Mouse (Mus musculus) R1 (cell line): Measurements from ENCODE around the gene Mpv17l2.

Source experiments
- DNase-seq: peaks from one replicate; pipeline ENCODE4 v3.0.0-alpha.2; 2018; ENCODE audit warnings: low read depth, low spot score

Mpv17l2 gene

GRCm38 (mm10) chr8:70752000-70752764, 8.6 kb downstream of the Mpv17l2 start:
- peak; percentile 82 for DNase-seq

GRCm38 (mm10) chr8:70750128-70750680, 10.5 kb downstream of the Mpv17l2 start:
- DNase-seq: no peak

- DNase-seq: no peak
These were observed 11.6 kb downstream of the Mpv17l2 start for GRCm38 (mm10) chr8:70749097-70749674.

GRCm38 (mm10) chr8:70748246-70749096, 12.3 kb downstream of the Mpv17l2 start:
- DNase-seq: peak; percentile 46

DNA sequence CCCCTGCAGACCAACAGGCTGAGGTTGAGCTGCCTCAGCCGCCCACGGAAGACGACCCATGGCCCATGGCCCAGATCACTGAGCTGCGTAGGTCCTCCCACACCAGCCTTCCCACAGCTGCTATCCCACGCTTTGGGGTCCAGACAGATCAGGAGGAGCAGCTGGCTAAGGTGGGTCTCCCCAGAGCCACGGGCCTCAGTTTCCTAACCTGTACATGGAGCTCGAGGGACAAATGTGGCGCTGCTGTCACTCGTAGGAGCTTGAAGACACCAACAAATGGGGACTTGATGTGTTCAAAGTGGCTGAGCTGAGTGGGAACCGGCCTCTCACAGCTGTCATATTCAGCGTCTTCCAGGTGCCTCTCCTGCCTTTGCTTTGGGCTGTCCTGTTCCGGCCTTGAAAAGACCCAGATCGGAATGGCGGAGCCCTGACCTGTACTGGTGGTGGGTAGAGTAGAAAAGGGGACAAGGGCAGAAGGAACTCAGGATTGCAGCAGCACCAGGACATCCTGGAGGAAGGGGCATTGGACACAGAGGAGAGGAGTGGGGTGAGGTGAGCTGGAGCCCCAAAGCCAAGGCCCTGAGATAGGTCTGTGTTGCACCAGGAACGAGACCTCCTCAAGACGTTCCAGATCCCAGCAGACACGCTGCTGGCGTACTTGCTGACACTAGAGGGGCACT, 13.4 kb downstream of the Mpv17l2 start:
- no peak for DNase-seq

DNA sequence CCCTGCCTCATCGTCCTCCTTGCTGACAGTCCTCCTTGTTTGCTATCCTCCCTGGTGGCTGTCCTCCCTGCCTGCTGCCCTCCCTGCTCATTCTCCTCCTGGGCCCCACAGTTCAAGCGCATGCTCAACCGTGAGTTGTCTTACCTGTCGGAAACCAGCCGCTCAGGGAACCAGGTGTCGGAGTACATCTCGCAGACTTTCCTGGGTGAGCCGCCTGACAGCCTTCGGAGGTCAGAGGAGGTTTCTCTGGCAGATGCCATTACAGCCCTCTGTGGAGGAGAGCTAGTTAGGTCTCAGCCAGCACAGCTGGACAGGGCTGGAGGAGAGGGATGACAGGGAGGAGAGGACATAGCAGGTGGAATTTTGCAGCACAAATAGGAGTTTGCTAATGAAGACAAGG, 14.1 kb downstream of the Mpv17l2 start:
- no peak for DNase-seq

- no peak for DNase-seq
These were observed 15.0 kb downstream of the Mpv17l2 start for GRCm38 (mm10) chr8:70745691-70746220.

DNA sequence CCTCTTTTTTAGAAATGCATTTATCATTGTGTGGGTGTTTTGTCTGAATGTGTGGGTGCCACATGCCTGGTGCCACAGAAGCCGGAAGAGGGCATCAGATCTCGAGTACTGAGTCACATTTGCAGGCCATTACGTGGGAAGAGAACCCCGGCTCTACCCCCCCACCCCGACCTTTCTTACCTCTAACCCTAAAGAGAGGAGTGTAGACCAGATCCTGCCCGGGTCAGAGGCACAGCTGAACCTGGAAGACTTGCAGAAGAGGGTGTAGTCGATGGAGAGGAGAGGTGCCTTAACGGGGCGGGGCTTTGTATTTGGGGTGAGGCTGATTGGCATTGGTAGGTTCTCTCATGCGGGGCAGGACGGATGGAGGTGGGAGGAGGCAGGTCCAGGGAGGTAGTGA, 15.9 kb downstream of the Mpv17l2 start:
- no peak for DNase-seq

GRCm38 (mm10) chr8:70743656-70744590, 16.8 kb downstream of the Mpv17l2 start:
- peak; percentile 49 for DNase-seq

GRCm38 (mm10) chr8:70742981-70743655, 17.6 kb downstream of the Mpv17l2 start:
- peak; percentile 40 for DNase-seq

GRCm38 (mm10) chr8:70742176-70742575, 18.6 kb downstream of the Mpv17l2 start:
- no peak for DNase-seq

GRCm38 (mm10) chr8:70741661-70742060, 19.1 kb downstream of the Mpv17l2 start:
- DNase-seq: no peak

DNA sequence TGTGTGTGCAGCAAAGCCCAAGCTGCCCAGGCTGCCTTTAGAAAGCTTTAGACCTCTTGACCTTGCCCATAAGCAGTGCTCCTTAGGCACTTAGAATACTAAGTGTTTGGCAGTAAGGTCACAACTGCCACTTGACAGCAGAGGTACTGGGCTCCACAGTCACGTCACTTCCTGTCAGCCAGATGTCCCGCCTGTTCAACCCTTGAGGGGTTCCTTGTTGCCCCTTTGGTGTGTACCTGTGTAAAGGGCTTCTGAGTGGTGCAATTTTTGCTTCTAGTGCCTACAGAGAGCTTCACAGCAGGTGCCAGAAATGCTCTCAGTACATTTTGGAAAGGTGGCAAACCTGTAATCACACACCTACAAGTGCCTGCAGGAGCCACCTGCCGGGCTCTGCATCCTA, 22.5 kb downstream of the Mpv17l2 start:
- DNase-seq: no peak

GRCm38 (mm10) chr8:70737705-70738104, 23.0 kb downstream of the Mpv17l2 start:
- no peak for DNase-seq

DNA sequence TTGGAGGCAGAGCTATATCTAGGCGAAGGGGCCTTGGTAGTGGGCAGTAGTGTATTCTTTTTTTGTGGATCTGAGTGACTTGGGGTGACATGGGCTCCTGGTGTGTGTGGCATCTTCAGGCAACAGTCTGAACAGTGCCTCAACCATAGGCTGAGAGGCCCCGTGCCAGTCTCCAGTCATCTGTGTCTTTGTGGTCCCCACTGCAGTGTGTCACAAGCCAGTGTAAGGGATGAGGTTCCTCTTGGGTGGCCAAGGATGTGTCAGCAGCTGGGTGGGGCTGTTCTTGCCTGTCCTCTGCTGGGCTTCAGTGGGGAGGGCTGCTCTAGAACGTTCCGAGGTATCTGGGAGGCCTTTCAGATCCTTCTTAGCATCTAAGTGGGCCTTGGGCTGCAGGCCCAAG, 29.8 kb downstream of the Mpv17l2 start:
- DNase-seq: no peak

DNA sequence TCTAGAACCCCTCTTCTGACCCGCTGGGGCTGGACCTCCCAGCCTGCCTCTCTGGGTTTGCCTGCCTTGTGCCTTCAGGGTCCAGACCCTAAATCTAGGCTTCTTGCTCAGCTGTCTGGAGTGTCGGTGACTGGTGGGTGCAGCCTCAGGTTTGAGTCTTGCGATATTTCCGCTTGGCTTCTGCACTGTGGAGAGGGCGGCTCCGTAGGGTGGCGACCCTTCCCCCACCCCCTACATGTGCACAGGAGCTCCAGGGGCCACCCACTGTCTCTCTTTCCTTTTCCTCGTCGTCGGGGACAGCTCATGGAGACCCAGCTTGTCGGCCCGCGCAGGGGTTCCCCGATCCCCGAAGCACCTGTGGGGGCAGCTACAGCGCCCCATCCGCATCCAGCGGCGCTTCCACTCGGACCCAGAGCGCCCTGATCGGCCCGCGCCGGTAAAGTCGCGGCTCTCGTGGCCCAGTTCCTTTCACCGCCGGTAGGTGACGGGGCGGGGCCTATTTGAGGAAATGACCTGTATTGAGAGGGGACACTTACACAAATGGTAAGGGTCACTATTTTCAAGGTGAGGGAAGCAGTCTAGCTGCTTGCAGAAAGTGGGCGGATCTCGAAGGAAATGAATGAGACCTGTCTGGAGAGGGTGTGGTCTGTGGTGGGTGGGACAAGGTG, 30.8 kb downstream of the Mpv17l2 start:
- peak; percentile 83 for DNase-seq

- DNase-seq: no peak
These were observed 34.0 kb downstream of the Mpv17l2 start for GRCm38 (mm10) chr8:70726721-70727120.

- DNase-seq: no peak
These were observed 34.8 kb downstream of the Mpv17l2 start for GRCm38 (mm10) chr8:70725792-70726447.
